Mouse (Mus musculus) gastrocnemius, postnatal 25 days (tissue): ENCODE data around the gene Capn1. TPM values are rescaled to one million over a fixed set of nuclear protein-coding genes. Genes with fewer than 3 reads are reported as not detected.

Experiments
- DNase-seq: peaks from one replicate; pipeline ENCODE4 v3.0.0; 2022
- total RNA-seq, 2 experiments: library from RNA; stranded (reverse); gene quantifications; 1 replicate in 1 of 2; 2 replicates in 1 of 2; pipeline ENCODE4 v1.2.3; 2021

Capn1 gene
- total RNA-seq, 2 experiments from 2014 or later, result 76.8 to 81.5 TPM

GRCm38 (mm10) chr19:6038326-6038725 lies 22.6 kb upstream of the Capn1 start:
- DNase-seq, result no peak

GRCm38 (mm10) chr19:6037695-6038094 lies 22.0 kb upstream of the Capn1 start:
- no peak for DNase-seq

GRCm38 (mm10) chr19:6035966-6036585 lies 20.4 kb upstream of the Capn1 start:
- no peak for DNase-seq

- no peak for DNase-seq
Observed at GRCm38 (mm10) chr19:6030520-6031280, 15.0 kb upstream of the Capn1 start.

GRCm38 (mm10) chr19:6029426-6029825 lies 13.7 kb upstream of the Capn1 start:
- DNase-seq, result no peak

- DNase-seq, result no peak
Observed at GRCm38 (mm10) chr19:6028991-6029390, 13.3 kb upstream of the Capn1 start.

GRCm38 (mm10) chr19:6023930-6024329 lies 8.2 kb upstream of the Capn1 start:
- DNase-seq, result no peak

GRCm38 (mm10) chr19:6023059-6023458 lies 7.4 kb upstream of the Capn1 start:
- DNase-seq, result no peak

GRCm38 (mm10) chr19:6020276-6020675 lies 4.6 kb upstream of the Capn1 start:
- no peak for DNase-seq

- DNase-seq, result peak; percentile 72
Observed at GRCm38 (mm10) chr19:6018142-6019089, 2.7 kb upstream of the Capn1 start.

GRCm38 (mm10) chr19:6016532-6016931 lies 835 bp upstream of the Capn1 start:
- DNase-seq, result no peak

- DNase-seq, result peak; percentile 66
Observed at GRCm38 (mm10) chr19:6014991-6015510, 646 bp downstream of the Capn1 start.

- DNase-seq, result no peak
Observed at GRCm38 (mm10) chr19:6013691-6014090, 2.0 kb downstream of the Capn1 start.

- DNase-seq, result no peak
Observed at GRCm38 (mm10) chr19:6009137-6009536, 6.6 kb downstream of the Capn1 start.

- no peak for DNase-seq
Observed at GRCm38 (mm10) chr19:6007013-6007412, 8.7 kb downstream of the Capn1 start.

GRCm38 (mm10) chr19:6005541-6005940 lies 10.2 kb downstream of the Capn1 start:
- DNase-seq, result no peak

GRCm38 (mm10) chr19:5999969-6000368 lies 15.7 kb downstream of the Capn1 start:
- no peak for DNase-seq

GRCm38 (mm10) chr19:5998180-5998579 lies 17.5 kb downstream of the Capn1 start:
- no peak for DNase-seq

GRCm38 (mm10) chr19:5994711-5995110 lies 21.0 kb downstream of the Capn1 start:
- no peak for DNase-seq

GRCm38 (mm10) chr19:5992012-5992411 lies 23.7 kb downstream of the Capn1 start:
- no peak for DNase-seq

- no peak for DNase-seq
Observed at GRCm38 (mm10) chr19:5991467-5991866, 24.2 kb downstream of the Capn1 start.

GRCm38 (mm10) chr19:5990921-5991320 lies 24.8 kb downstream of the Capn1 start:
- DNase-seq, result no peak
